Mouse (Mus musculus) ES-E14 (cell line): ENCODE data around the gene Rps6kc1.

Experiments
- HCFC1 ChIP-seq: IDR thresholded peaks from 2 replicates; pipeline ENCODE4 v1.6.1; 2012; ENCODE audit warnings: low read length, inconsistent platforms, borderline replicate concordance; ENCODE audit not compliant: insufficient read depth
- MAFK ChIP-seq: IDR thresholded peaks from 2 replicates; pipeline ENCODE4 v1.6.1; 2014; ENCODE audit warnings: mild to moderate bottlenecking, low read depth, low read length, inconsistent platforms; ENCODE audit not compliant: insufficient read depth
- ZC3H11A ChIP-seq: IDR thresholded peaks from 2 replicates; pipeline ENCODE4 v1.6.1; 2012; ENCODE audit warnings: low read depth, mild to moderate bottlenecking, inconsistent platforms, low read length, borderline replicate concordance
- ZNF384 ChIP-seq: IDR thresholded peaks from 2 replicates; pipeline ENCODE4 v1.6.1; 2012; ENCODE audit warnings: low read depth, low read length, inconsistent platforms

DNA sequence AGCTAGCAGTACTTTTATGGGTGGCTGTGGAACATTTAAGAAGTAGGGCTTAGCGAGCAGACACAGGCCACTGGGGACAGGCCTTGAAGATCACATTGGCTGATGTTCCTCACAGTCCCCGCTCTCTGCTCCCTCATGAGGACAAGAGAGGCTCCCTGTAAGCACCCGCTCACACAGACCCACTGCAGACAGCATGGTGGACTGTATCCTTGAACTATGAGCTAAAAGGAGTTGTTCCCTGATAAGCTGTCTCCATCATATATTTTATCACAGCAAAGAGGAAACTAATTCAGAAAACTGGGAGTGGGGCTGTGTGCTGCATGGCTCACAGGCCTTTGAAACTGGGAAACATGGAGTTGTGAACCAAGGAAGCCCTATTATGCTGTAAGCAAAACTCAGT, 13.4 kb downstream of the Rps6kc1 start:
- TF ChIP-seq HCFC1 (no peak), MAFK (no peak), ZC3H11A (no peak), ZNF384 (no peak)
